ENCODE assay signal across 9 mouse cellular contexts in genomic region chr2:104123540-104123939, GRCm38 (mm10). TPM values are rescaled to one million over a fixed set of nuclear protein-coding genes. Genes with fewer than 3 reads are reported as not detected.
A peak's percentile ranks its signal among the peaks of the same experiment; 100 is the strongest.
DNase-seq lines count a peak whose midpoint lies in the region; ATAC-seq and TF ChIP-seq lines count a peak whose summit lies in the region.
"Had no signal": no experiment of that assay in that cellular context is flagged by ENCODE, and none has a peak within 500 bp of the region (broad histone marks: within the 10 kb centered on the region; RNA-seq: fewer than 3 reads in every experiment).

No protein-coding gene starts in this region.

- peak overlapping the region; percentile 64 for H3K4me3 ChIP-seq in embryonic facial prominence, embryonic 14.5 days (ENCODE audit: low read depth, low read length)
- no peak overlapping the region for H3K4me3 ChIP-seq in kidney, postnatal 0 days (replicated peaks; ENCODE audit: low read depth, low read length)

- H3K27ac ChIP-seq in embryonic facial prominence, embryonic 14.5 days (replicated peaks; ENCODE audit: low read depth, low read length): no peak overlapping the region
- no peak overlapping the region for H3K27ac ChIP-seq in kidney, postnatal 0 days

- no peak for TF ChIP-seq CTCF in kidney, postnatal 0 days (IDR thresholded peaks at IDR 0.05; ENCODE audit: low read depth)

- WGBS in embryonic facial prominence, embryonic 14.5 days: 40% methylated on average over 3 of the region's 3 CpGs
- WGBS in kidney, postnatal 0 days: 48% methylated on average over 3 of the region's 3 CpGs

- H3K36me3 ChIP-seq in embryonic facial prominence, embryonic 14.5 days (ENCODE audit: control insufficient read depth, insufficient read depth, low read length): no peaks in the 10 kb centered on the region
- H3K36me3 ChIP-seq in kidney, postnatal 0 days (ENCODE audit: insufficient read depth, low read length): no peaks in the 10 kb centered on the region

- H3K4me1 ChIP-seq in embryonic facial prominence, embryonic 14.5 days (ENCODE audit: control insufficient read depth, insufficient read depth, low read length): 0 out of 2 replicates have a peak, but pooled peaks cover 5% of the 10 kb centered on the region
- H3K4me1 ChIP-seq in kidney, postnatal 0 days (replicated peaks; ENCODE audit: insufficient read depth, low read length): 0 out of 2 replicates have a peak, but pooled peaks cover 5% of the 10 kb centered on the region

- no peaks in the 10 kb centered on the region for H3K9me3 ChIP-seq in embryonic facial prominence, embryonic 14.5 days (ENCODE audit: control insufficient read depth, low read length)
- no peaks in the 10 kb centered on the region for H3K9me3 ChIP-seq in kidney, postnatal 0 days (replicated peaks; ENCODE audit: low read length)

- H3K4me2 ChIP-seq in embryonic facial prominence, embryonic 14.5 days (ENCODE audit: low read depth, low read length): peak overlapping the region; percentile 94
- peak overlapping the region; percentile 97; the same call in 1 of the 2 replicates for H3K4me2 ChIP-seq in kidney, postnatal 0 days (ENCODE audit: low read length)

- H3K27me3 ChIP-seq in embryonic facial prominence, embryonic 14.5 days (replicated peaks; ENCODE audit: control insufficient read depth, insufficient read depth, low read length): no peaks in the 10 kb centered on the region
- H3K27me3 ChIP-seq in kidney, postnatal 0 days (ENCODE audit: insufficient read depth, low read length): no peaks in the 10 kb centered on the region

- peak; percentile 54 for DNase-seq in kidney, adult 9 months
- DNase-seq in kidney, adult 11 months: no peak
- DNase-seq in embryonic facial prominence, embryonic 14.5 days (ENCODE audit: low spot score): no peak
- no peak for DNase-seq in kidney, postnatal 0 days (ENCODE audit: low spot score)
- DNase-seq in naive thymus-derived CD4-positive, alpha-beta T cell, adult 2 months (ENCODE audit: low read depth): peak; percentile 20
- no peak for DNase-seq in layer of hippocampus, adult 9-11 months
- no peak for DNase-seq in spleen, postnatal 36 days (ENCODE audit: low spot score in 2 of 2)
- no peak for DNase-seq in layer of hippocampus, postnatal 14 days (ENCODE audit: low spot score in 2 of 2)
- DNase-seq: gastrocnemius, postnatal 14 days had no signal

- no peak for ATAC-seq in embryonic facial prominence, embryonic 14.5 days (ENCODE audit: low read depth)
- ATAC-seq in kidney, postnatal 0 days (replicated peaks; ENCODE audit: low FRiP score, low read depth): no peak

- peak overlapping the region; percentile 69; the same call in 1 of the 2 replicates for H3K9ac ChIP-seq in embryonic facial prominence, embryonic 14.5 days (ENCODE audit: low read depth, low read length)
- no peak overlapping the region for H3K9ac ChIP-seq in kidney, postnatal 0 days (ENCODE audit: low read depth, low read length)

RNA-seq across cellular contexts. Expression of gene A930018P22Rik, which starts 1.0 kb away (rescaled TPM):
- polyA plus RNA-seq in embryonic facial prominence, embryonic 14.5 days (2014; fragmentation: Nextera tagmentation; extraction: Ambion mirVana): not detected in 2 replicates
- 0.17 and 0.29 TPM in 2 replicates for polyA plus RNA-seq in kidney, postnatal 0 days (2015; fragmentation: Nextera tagmentation; extraction: Ambion mirVana)
- total RNA-seq in layer of hippocampus, postnatal 14 days (2021): not detected

RNA-seq across cellular contexts. Expression of gene Cd59a, which starts 27.9 kb away (rescaled TPM):
- 23.5 TPM in 2 replicates for polyA plus RNA-seq in embryonic facial prominence, embryonic 14.5 days (2014; fragmentation: Nextera tagmentation; extraction: Ambion mirVana)
- polyA plus RNA-seq in kidney, postnatal 0 days (2015; fragmentation: Nextera tagmentation; extraction: Ambion mirVana): 67.0 and 70.8 TPM in 2 replicates
- 1 to 10 TPM; 4.4 to 5.5 TPM for total RNA-seq in layer of hippocampus, postnatal 14 days (2021)

RNA-seq across cellular contexts. Expression of gene Cd59b, which starts 53.9 kb away (rescaled TPM):
- 5.3 and 5.5 TPM in 2 replicates for polyA plus RNA-seq in embryonic facial prominence, embryonic 14.5 days (2014; fragmentation: Nextera tagmentation; extraction: Ambion mirVana)
- polyA plus RNA-seq in kidney, postnatal 0 days (2015; fragmentation: Nextera tagmentation; extraction: Ambion mirVana): 10.7 and 11.6 TPM in 2 replicates
- under 1 TPM; 0.88 to 0.99 TPM for total RNA-seq in layer of hippocampus, postnatal 14 days (2021)

RNA-seq across cellular contexts. Expression of gene Gm10799, which starts 55.2 kb away (rescaled TPM):
- not detected in 2 replicates for polyA plus RNA-seq in embryonic facial prominence, embryonic 14.5 days (2014; fragmentation: Nextera tagmentation; extraction: Ambion mirVana)
- not detected in 2 replicates for polyA plus RNA-seq in kidney, postnatal 0 days (2015; fragmentation: Nextera tagmentation; extraction: Ambion mirVana)
- total RNA-seq in layer of hippocampus, postnatal 14 days (2021): not detected
- total RNA-seq: gastrocnemius, postnatal 14 days had no signal

RNA-seq across cellular contexts. Expression of gene Gm10912, which starts 57.9 kb away (rescaled TPM):
- polyA plus RNA-seq in embryonic facial prominence, embryonic 14.5 days (2014; fragmentation: Nextera tagmentation; extraction: Ambion mirVana): not detected in 2 replicates
- polyA plus RNA-seq in kidney, postnatal 0 days (2015; fragmentation: Nextera tagmentation; extraction: Ambion mirVana): not detected in 2 replicates
- total RNA-seq in layer of hippocampus, postnatal 14 days (2021): not detected

Comparison
In these comparisons a context has a peak if more than half of its experiments do, and no peak if none do; other contexts are left out.
1. DNase-seq: peak in kidney, adult 9 months (single experiment) and naive thymus-derived CD4-positive, alpha-beta T cell, adult 2 months (single experiment); none in kidney, adult 11 months (single experiment), embryonic facial prominence, embryonic 14.5 days (single experiment), kidney, postnatal 0 days (single experiment), layer of hippocampus, adult 9-11 months (single experiment), spleen, postnatal 36 days (0 of 2) and layer of hippocampus, postnatal 14 days (0 of 2).